Mouse (Mus musculus) midbrain, embryonic 10.5 days (tissue): Measurements from ENCODE around the gene Slc2a13. TPM values are rescaled to one million over a fixed set of nuclear protein-coding genes. Genes with fewer than 3 reads are reported as not detected.
A peak's percentile ranks its signal among the peaks of the same experiment; 100 is the strongest.

Source experiments
- DNase-seq: peaks from one replicate; pipeline ENCODE4 v3.0.0-alpha.2; 2017; ENCODE audit warnings: low spot score
- H3K27ac ChIP-seq: fragments of 300-500 bp; sonication (generic); replicated peaks from 2 replicates; pipeline ENCODE4 v1.5.1; 2016; ENCODE audit warnings: mild to moderate bottlenecking
- H3K27me3 ChIP-seq: fragments of 300-500 bp; sonication (generic); 2 replicates; pipeline ENCODE4 v1.6.1; 2016; ENCODE audit warnings: low read depth, mild to moderate bottlenecking; ENCODE audit not compliant: poor library complexity, severe bottlenecking
- H3K36me3 ChIP-seq: fragments of 300-500 bp; sonication (generic); 2 replicates; pipeline ENCODE4 v1.6.1; 2016; ENCODE audit warnings: mild to moderate bottlenecking, moderate library complexity
- H3K4me1 ChIP-seq: fragments of 300-500 bp; sonication (generic); 2 replicates; pipeline ENCODE4 v1.6.1; 2016
- H3K4me3 ChIP-seq: fragments of 300-500 bp; sonication (generic); 2 replicates; pipeline ENCODE4 v1.5.1; 2016; ENCODE audit warnings: mild to moderate bottlenecking, moderate library complexity
- H3K9me3 ChIP-seq: fragments of 300-500 bp; sonication (generic); replicated peaks from 2 replicates; pipeline ENCODE4 v1.6.1; 2016; ENCODE audit warnings: mild to moderate bottlenecking
- WGBS: fragments of 180-500 bp; shearing (Covaris S2); methylation state at CpG from one replicate; pipeline ENCODE4 v1.1.7; 2016; 5-methylcytosine and 5-hydroxymethylcytosine counted together
- polyA plus RNA-seq: library from polyadenylated mRNA; unstranded; fragments of >200 nt; fragmentation: Nextera tagmentation; extraction: Ambion mirVana; gene quantifications from 2 replicates; pipeline ENCODE4 v1.2.1, GENCODE M21; 2016

The Slc2a13 gene
- polyA plus RNA-seq, 1 experiment from 2014 or later: 0.59 TPM

DNA sequence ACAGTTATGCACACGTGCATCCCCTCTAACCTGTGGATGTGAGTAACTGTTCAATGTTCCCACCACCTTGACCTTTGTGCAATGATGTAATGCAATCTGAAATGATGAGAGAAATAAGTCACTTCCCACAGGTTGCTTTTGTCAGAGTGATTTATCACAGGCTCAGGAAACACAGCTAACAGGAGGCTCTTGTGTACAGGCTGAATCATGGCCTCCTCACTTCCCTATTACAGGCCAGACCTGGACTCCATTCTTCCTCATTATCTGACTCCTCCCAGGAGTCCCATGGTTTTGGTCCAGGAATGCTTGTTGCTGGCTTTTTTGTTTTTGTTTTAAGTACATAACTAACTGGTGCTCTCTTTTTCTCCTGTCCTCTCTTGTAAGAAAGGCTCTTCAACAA lies 189.4 kb downstream of the Slc2a13 start:
- Histone ChIP-seq H3K9me3 (no peaks in the 10 kb centered on the region), H3K4me3 (no peak overlapping the region), H3K4me1 (peaks cover 3% of the 10 kb centered on the region; the same call in 1 of the 2 replicates), H3K27ac (no peak overlapping the region), H3K27me3 (no peaks in the 10 kb centered on the region), H3K36me3 (no peaks in the 10 kb centered on the region)
- DNase-seq: no peak
- WGBS: 89% methylated on average over 1 of the region's 1 CpGs

- DNase-seq: no peak
- Histone ChIP-seq H3K4me1 (peaks cover 5% of the 10 kb centered on the region; the same call in 1 of the 2 replicates), H3K27me3 (no peaks in the 10 kb centered on the region), H3K27ac (no peak overlapping the region), H3K36me3 (no peaks in the 10 kb centered on the region), H3K9me3 (no peaks in the 10 kb centered on the region), H3K4me3 (no peak overlapping the region)
- 92% methylated on average over 2 of the region's 2 CpGs for WGBS
Measured at GRCm38 (mm10) chr15:91382606-91383005, 190.5 kb downstream of the Slc2a13 start.

DNA sequence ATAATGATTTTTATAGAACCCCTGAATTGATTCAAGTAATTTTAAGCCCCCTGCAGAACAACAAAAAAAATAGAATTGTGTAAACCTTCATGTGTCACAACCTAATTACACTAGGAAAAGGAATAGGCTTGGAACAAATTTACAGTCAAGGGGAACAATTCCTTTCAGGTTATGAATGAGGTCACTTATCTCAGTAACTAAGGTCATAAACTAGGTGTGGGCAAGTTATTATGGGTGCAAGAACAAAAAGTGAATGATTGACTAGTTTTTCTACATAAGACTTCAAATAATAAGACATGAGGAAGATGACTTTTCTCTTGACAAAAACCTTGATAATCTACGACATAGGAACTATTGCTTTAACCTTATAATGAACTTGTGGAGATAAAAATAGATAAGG lies 191.2 kb downstream of the Slc2a13 start:
- Histone ChIP-seq H3K36me3 (no peaks in the 10 kb centered on the region), H3K4me1 (peaks cover 9% of the 10 kb centered on the region), H3K9me3 (no peaks in the 10 kb centered on the region), H3K4me3 (no peak overlapping the region), H3K27ac (no peak overlapping the region), H3K27me3 (no peaks in the 10 kb centered on the region)
- 98% methylated on average over 1 of the region's 1 CpGs for WGBS
- DNase-seq: no peak

DNA sequence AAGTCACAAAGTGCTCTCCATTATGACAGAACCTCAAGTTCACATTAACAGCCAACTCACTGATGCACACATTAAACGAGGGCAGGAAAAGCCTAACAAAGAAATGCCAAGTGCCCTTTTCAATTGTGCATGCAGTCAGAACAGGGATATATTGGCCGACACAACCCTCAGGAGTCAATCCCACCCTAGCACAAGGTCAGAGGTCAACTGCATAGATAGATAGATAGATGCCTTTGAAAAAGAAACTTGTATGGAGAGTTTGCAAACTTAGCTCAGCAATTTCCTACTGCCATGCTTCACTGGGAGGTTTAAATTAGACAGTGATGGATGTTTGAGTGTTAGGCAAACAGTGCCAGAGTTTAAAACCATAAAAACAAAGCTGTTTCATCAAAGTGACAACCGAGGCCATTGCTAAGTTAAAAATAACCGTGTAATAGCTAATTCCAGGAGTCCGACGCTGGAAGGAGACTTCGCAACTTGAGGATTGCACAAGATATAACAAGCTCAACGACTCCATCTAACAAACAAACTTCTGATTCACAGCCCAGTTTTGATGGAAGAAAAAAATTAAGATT lies 194.2 kb downstream of the Slc2a13 start:
- Histone ChIP-seq H3K9me3 (no peaks in the 10 kb centered on the region), H3K4me3 (no peak overlapping the region), H3K27ac (no peak overlapping the region), H3K4me1 (peaks cover 39% of the 10 kb centered on the region), H3K27me3 (no peaks in the 10 kb centered on the region), H3K36me3 (no peaks in the 10 kb centered on the region)
- WGBS: 73% methylated on average over 8 of the region's 8 CpGs
- no peak for DNase-seq

GRCm38 (mm10) chr15:91377568-91377967 lies 195.5 kb downstream of the Slc2a13 start:
- Histone ChIP-seq H3K4me3 (no peak overlapping the region), H3K4me1 (peaks cover 49% of the 10 kb centered on the region), H3K36me3 (no peaks in the 10 kb centered on the region), H3K9me3 (no peaks in the 10 kb centered on the region), H3K27me3 (no peaks in the 10 kb centered on the region), H3K27ac (no peak overlapping the region)
- 94% methylated on average over 11 of the region's 11 CpGs for WGBS
- DNase-seq: no peak

DNA sequence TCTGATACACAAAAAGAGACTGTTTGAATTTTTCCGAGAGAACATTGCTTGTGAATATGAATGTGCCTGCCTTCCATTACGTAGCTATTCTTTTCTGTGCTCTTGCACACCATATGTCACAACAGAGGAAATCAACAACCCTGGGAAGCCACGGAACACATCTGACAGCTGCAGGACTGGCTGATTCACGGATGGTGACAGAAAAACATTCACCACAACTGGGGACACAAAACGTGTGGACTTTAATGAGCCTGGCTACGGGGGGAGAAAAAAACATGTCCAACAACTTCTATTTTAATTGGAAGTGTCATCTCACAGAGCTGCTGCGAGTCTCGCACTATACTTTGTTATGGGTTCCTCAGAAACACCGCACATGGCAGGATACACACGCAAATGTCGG lies 196.0 kb downstream of the Slc2a13 start:
- 83% methylated on average over 11 of the region's 11 CpGs for WGBS
- Histone ChIP-seq H3K27ac (no peak overlapping the region), H3K4me3 (no peak overlapping the region), H3K27me3 (no peaks in the 10 kb centered on the region), H3K36me3 (no peaks in the 10 kb centered on the region), H3K4me1 (peaks cover 49% of the 10 kb centered on the region), H3K9me3 (no peaks in the 10 kb centered on the region)
- no peak for DNase-seq

- no peaks in the 10 kb centered on the region for H3K9me3 ChIP-seq
- H3K4me1 ChIP-seq: peaks cover 49% of the 10 kb centered on the region
- H3K27ac ChIP-seq: peak overlapping the region; percentile 42; the same call in 1 of the 2 replicates
- H3K36me3 ChIP-seq: no peaks in the 10 kb centered on the region
- DNase-seq: no peak
- no peak overlapping the region for H3K4me3 ChIP-seq
- no peaks in the 10 kb centered on the region for H3K27me3 ChIP-seq
- WGBS: 36% methylated on average over 5 of the region's 5 CpGs
Measured at GRCm38 (mm10) chr15:91374441-91374840, 198.6 kb downstream of the Slc2a13 start.

DNA sequence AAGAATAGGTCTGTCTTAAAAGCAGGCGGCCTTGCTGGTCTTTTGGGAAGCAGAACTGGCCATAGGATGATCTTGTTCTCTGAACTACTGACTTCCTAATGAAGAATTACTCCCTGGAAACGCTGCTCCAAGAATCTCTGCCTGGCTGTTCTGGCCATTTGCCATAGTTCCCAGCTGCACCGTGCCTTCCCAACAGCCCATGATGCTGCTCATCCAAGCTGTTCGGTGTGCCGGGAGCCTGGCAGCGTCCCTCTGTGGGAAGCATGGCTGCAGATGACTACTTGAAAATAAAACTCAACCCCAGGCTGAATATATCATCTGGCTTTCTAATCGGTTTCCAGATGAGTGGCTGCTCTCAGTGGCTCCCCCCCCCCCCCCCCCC lies 199.9 kb downstream of the Slc2a13 start:
- DNase-seq: no peak

DNA sequence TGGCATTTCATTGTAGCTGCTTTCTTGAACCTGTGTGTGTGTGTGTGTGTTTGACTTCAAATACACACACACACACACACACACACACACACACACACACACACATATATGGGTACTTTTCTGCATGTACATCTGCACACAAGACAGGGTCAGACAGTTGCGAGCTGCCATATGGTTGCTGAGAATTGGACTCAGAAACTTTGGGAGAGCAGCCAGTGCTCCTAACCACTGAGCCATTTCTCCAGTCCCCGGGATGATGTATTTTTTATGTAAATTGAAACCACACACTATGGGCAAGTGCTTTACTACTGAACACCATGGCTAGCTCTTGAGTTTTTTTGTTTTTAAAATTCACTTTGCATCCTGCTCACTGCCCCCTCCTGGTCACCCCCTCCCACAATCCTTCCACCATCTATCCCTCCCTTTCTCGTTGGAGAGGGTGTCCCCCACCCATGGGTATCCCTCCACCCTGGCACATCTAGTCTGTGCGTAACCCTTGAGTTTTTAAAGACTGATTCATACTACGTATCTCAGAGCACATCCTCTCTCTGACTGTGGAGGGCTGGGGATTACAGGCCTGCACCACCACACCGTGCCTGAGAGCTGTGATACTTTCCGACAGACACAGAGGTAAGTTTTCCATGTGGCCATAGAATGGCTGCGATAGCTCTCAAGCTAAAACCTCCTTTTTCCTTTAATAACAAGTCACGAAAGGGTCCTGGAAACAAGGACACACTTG lies 200.4 kb downstream of the Slc2a13 start:
- no peak for DNase-seq
- Histone ChIP-seq H3K9me3 (no peaks in the 10 kb centered on the region), H3K4me1 (peaks cover 44% of the 10 kb centered on the region), H3K36me3 (no peaks in the 10 kb centered on the region), H3K27me3 (no peaks in the 10 kb centered on the region), H3K4me3 (no peak overlapping the region), H3K27ac (peak overlapping the region; percentile 38; the same call in 1 of the 2 replicates)
- WGBS: 89% methylated on average over 9 of the region's 9 CpGs

More for the DNA sequence above, 199.9 kb downstream of the Slc2a13 start:
- H3K27ac ChIP-seq: 0 out of 2 replicates have a peak overlapping the region, but pooled peaks have one; percentile 38
- peaks cover 44% of the 10 kb centered on the region for H3K4me1 ChIP-seq
- no peak overlapping the region for H3K4me3 ChIP-seq
- H3K9me3 ChIP-seq: no peaks in the 10 kb centered on the region
- 85% methylated on average over 7 of the region's 7 CpGs for WGBS
- H3K27me3 ChIP-seq: no peaks in the 10 kb centered on the region
- H3K36me3 ChIP-seq: no peaks in the 10 kb centered on the region

DNA sequence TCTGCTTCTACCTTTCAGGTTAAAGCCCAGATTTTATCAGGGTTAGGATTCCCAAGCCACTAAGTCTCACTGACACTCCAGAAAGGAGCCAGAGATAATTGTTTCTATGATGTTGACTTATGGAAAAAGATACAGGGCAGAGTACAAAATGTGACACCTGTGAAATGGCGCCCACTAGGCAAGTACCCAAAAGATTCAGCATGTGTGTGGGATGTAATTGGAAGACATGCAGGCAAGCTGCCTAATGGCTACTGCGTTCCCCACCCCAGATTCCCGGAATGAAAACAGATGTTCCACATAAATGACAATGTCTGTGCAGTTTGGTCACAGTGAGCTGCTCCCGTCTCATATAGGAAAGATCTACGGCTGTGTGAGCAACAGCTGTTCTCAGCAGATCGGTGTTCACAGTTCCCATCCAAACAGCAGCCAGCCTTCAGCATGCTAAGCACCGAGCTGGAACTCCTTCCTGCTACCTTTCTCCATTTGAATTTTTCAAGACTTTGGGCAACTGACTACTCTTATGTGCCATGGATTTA lies 201.1 kb downstream of the Slc2a13 start:
- H3K27ac ChIP-seq: no peak overlapping the region
- no peaks in the 10 kb centered on the region for H3K36me3 ChIP-seq
- WGBS: 83% methylated on average over 7 of the region's 7 CpGs
- no peak overlapping the region for H3K4me3 ChIP-seq
- no peaks in the 10 kb centered on the region for H3K27me3 ChIP-seq
- H3K4me1 ChIP-seq: peaks cover 41% of the 10 kb centered on the region
- H3K9me3 ChIP-seq: no peaks in the 10 kb centered on the region
- no peak for DNase-seq

DNA sequence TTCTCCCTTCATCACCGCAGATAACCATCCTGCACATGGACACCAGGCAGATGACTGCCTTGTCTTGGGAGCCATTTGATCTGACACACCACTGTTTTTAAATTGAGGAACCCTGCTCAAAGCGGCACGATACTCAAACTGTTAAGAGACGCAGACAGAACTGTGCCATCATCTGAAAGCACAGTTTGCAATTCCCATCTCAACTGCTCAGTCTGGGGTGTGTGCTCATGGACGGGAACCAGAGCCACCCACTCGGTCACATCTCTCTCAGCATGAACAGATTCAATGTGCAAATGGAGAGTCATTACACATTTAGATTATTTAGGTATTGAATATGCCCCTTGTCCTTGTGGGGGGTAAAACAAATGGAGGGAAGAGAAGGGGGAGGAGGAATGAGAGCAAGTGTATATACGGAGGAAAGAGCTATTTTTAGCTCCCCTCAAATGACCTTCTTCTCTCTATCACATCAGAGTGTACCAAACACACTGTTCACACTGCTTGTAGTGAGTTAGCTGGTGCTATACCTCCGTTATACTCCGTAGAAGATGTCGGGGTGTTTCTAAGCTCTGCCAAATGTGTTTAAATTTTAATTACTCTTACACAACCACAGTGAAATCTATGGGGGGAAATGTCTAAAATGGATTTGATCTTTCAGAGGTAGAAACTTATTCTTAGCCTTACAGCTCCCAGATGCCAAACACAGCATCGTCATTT lies 203.2 kb downstream of the Slc2a13 start:
- WGBS: 85% methylated on average over 11 of the region's 11 CpGs
- Histone ChIP-seq H3K27ac (no peak overlapping the region), H3K4me3 (no peak overlapping the region), H3K36me3 (no peaks in the 10 kb centered on the region), H3K4me1 (peaks cover 21% of the 10 kb centered on the region), H3K27me3 (no peaks in the 10 kb centered on the region), H3K9me3 (no peaks in the 10 kb centered on the region)
- DNase-seq: no peak

DNA sequence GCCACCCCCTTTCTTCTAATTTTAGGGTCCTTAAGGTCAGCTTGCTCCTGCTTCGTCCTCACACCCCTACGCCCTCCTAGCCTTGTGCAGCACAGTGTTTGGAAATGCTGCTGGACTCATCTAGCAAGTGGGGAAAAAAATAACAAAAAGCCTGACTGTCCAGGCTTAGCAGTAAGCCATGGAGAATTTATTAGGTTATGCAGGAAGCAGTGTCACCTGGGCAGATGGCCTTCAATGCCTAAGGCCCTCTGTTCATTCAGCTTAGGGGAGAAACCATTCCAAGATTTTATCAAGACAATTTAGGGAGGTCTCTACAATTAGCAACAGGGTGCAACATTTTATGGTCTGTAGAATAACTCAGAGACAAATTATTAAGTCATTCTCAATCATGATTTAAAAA lies 212.6 kb downstream of the Slc2a13 start:
- Histone ChIP-seq H3K36me3 (no peaks in the 10 kb centered on the region), H3K27me3 (no peaks in the 10 kb centered on the region), H3K27ac (no peak overlapping the region), H3K4me3 (no peak overlapping the region), H3K9me3 (no peaks in the 10 kb centered on the region), H3K4me1 (no peaks in the 10 kb centered on the region)
- 71% methylated on average over 2 of the region's 2 CpGs for WGBS
- no peak for DNase-seq

- no peaks in the 10 kb centered on the region for H3K27me3 ChIP-seq
- WGBS: 95% methylated on average over 7 of the region's 7 CpGs
- no peaks in the 10 kb centered on the region for H3K36me3 ChIP-seq
- no peak overlapping the region for H3K27ac ChIP-seq
- no peak for DNase-seq
- H3K4me1 ChIP-seq: no peaks in the 10 kb centered on the region
- H3K9me3 ChIP-seq: no peaks in the 10 kb centered on the region
- no peak overlapping the region for H3K4me3 ChIP-seq
Measured at GRCm38 (mm10) chr15:91351006-91351405, 222.1 kb downstream of the Slc2a13 start.
